Mouse (Mus musculus): Measurements from ENCODE around the gene H2-M2. TPM values are rescaled to one million over a fixed set of nuclear protein-coding genes. Genes with fewer than 3 reads are reported as not detected.
"Not testable (repeated sequence)": the region's sequence is repeated elsewhere in the genome, so short reads cannot be mapped to it uniquely, and the experiment has no call there.

The H2-M2 gene
- not detected in 2 replicates for polyA plus RNA-seq (2016; fragmentation: Nextera tagmentation; extraction: Ambion mirVana)

- Histone ChIP-seq H3K4me3 (no peak within 1 kb of the TSS), H3K9me3 (no peaks in the 10 kb centered on the region), H3K27me3 (no peaks in the 10 kb centered on the region), H3K9ac (no peak within 1 kb of the TSS), H3K27ac (no peak within 1 kb of the TSS), H3K36me3 (no peaks in the 10 kb centered on the region), H3K4me2 (replicated peaks) (no peak within 1 kb of the TSS), H3K4me1 (no peaks in the 10 kb centered on the region)
- WGBS, result 62% methylated on average over 2 of the region's 2 CpGs
- no peak for ATAC-seq (ENCODE audit: insufficient number of reproducible peaks, insufficient read depth, low FRiP score, low TSS enrichment)
Observed at GRCm38 (mm10) chr17:37483452-37483851, at the start of gene H2-M2. TSS of gene H2-M2 (minus strand) at chr17:37483552.

GRCm38 (mm10) chr17:37525427-37525826, 42.1 kb upstream of the H2-M2 start:
- H3K9ac ChIP-seq; H3K4me3 ChIP-seq; ATAC-seq (ENCODE audit: insufficient number of reproducible peaks, insufficient read depth, low FRiP score, low TSS enrichment); H3K9me3 ChIP-seq; H3K27me3 ChIP-seq; H3K4me2 ChIP-seq (replicated peaks); H3K4me1 ChIP-seq; H3K27ac ChIP-seq; H3K36me3 ChIP-seq: not testable (repeated sequence)
- 68% methylated on average over 1 of the region's 1 CpGs for WGBS

- H3K4me2 ChIP-seq (replicated peaks); H3K4me1 ChIP-seq; H3K4me3 ChIP-seq; H3K9ac ChIP-seq; ATAC-seq (ENCODE audit: insufficient number of reproducible peaks, insufficient read depth, low FRiP score, low TSS enrichment); H3K36me3 ChIP-seq; H3K9me3 ChIP-seq; H3K27ac ChIP-seq; H3K27me3 ChIP-seq: not testable (repeated sequence)
Observed at GRCm38 (mm10) chr17:37524612-37525011, 41.3 kb upstream of the H2-M2 start.

- H3K9me3 ChIP-seq, result no peaks in the 10 kb centered on the region
- no peak for ATAC-seq (ENCODE audit: insufficient number of reproducible peaks, insufficient read depth, low FRiP score, low TSS enrichment)
- no peaks in the 10 kb centered on the region for H3K4me1 ChIP-seq
- no peak within 1 kb of the TSS for H3K9ac ChIP-seq
- no peaks in the 10 kb centered on the region for H3K36me3 ChIP-seq
- H3K4me3 ChIP-seq, result no peak within 1 kb of the TSS
- WGBS, result 84% methylated on average over 4 of the region's 4 CpGs
- H3K27ac ChIP-seq, result no peak within 1 kb of the TSS
- no peaks in the 10 kb centered on the region for H3K27me3 ChIP-seq
- no peak within 1 kb of the TSS for H3K4me2 ChIP-seq (replicated peaks)
Observed at GRCm38 (mm10) chr17:37507730-37508129, 24.4 kb upstream of the H2-M2 start, which contains the start of gene Olfr111. TSS of gene Olfr111 (plus strand) at chr17:37508030.

GRCm38 (mm10) chr17:37491930-37492518, 8.7 kb upstream of the H2-M2 start, which contains the start of gene Olfr110:
TSS of gene Olfr110 (plus strand) at chr17:37492468.
- 67% methylated on average over 1 of the region's 1 CpGs for WGBS
- no peaks in the 10 kb centered on the region for H3K4me1 ChIP-seq
- no peak within 1 kb of the TSS for H3K4me3 ChIP-seq
- no peaks in the 10 kb centered on the region for H3K36me3 ChIP-seq
- no peak within 1 kb of the TSS for H3K9ac ChIP-seq
- no peaks in the 10 kb centered on the region for H3K27me3 ChIP-seq
- H3K4me2 ChIP-seq (replicated peaks), result no peak within 1 kb of the TSS
- H3K9me3 ChIP-seq, result no peaks in the 10 kb centered on the region
- H3K27ac ChIP-seq, result no peak within 1 kb of the TSS
- no peak for ATAC-seq (ENCODE audit: insufficient number of reproducible peaks, insufficient read depth, low FRiP score, low TSS enrichment)

GRCm38 (mm10) chr17:37458616-37459015, 24.7 kb downstream of the H2-M2 start, which contains the start of gene Olfr109:
TSS of gene Olfr109 (plus strand) at chr17:37458916.
- WGBS, result 91% methylated on average over 1 of the region's 1 CpGs
- H3K36me3 ChIP-seq, result no peaks in the 10 kb centered on the region
- no peaks in the 10 kb centered on the region for H3K4me1 ChIP-seq
- no peak within 1 kb of the TSS for H3K9ac ChIP-seq
- H3K4me2 ChIP-seq (replicated peaks), result no peak within 1 kb of the TSS
- H3K27ac ChIP-seq, result no peak within 1 kb of the TSS
- H3K27me3 ChIP-seq, result no peaks in the 10 kb centered on the region
- no peak for ATAC-seq (ENCODE audit: insufficient number of reproducible peaks, insufficient read depth, low FRiP score, low TSS enrichment)
- H3K4me3 ChIP-seq, result no peak within 1 kb of the TSS
- no peaks in the 10 kb centered on the region for H3K9me3 ChIP-seq

- 85% methylated on average over 1 of the region's 1 CpGs for WGBS
Observed at GRCm38 (mm10) chr17:37445180-37445579, 38.2 kb downstream of the H2-M2 start, which contains the start of gene Olfr108. TSS of gene Olfr108 (plus strand) at chr17:37445480.

More at GRCm38 (mm10) chr17:37445180-37445579, 38.2 kb downstream of the H2-M2 start, which contains the start of gene Olfr108:
- H3K4me1 ChIP-seq, result no peaks in the 10 kb centered on the region
- no peak for ATAC-seq (ENCODE audit: insufficient number of reproducible peaks, insufficient read depth, low FRiP score, low TSS enrichment)
- no peak within 1 kb of the TSS for H3K9ac ChIP-seq
- no peaks in the 10 kb centered on the region for H3K27me3 ChIP-seq
- H3K27ac ChIP-seq, result no peak within 1 kb of the TSS
- no peaks in the 10 kb centered on the region for H3K36me3 ChIP-seq
- H3K4me3 ChIP-seq, result no peak within 1 kb of the TSS
- H3K4me2 ChIP-seq (replicated peaks), result no peak within 1 kb of the TSS
- no peaks in the 10 kb centered on the region for H3K9me3 ChIP-seq

Other genes starting within 250 kb of the H2-M2 start
- gene Olfr97, start 246.2 kb downstream of the H2-M2 start, polyA plus RNA-seq (2016; fragmentation: Nextera tagmentation; extraction: Ambion mirVana), result not detected in 2 replicates
- not detected in 2 replicates for gene Olfr98, start 219.8 kb downstream of the H2-M2 start, polyA plus RNA-seq (2016; fragmentation: Nextera tagmentation; extraction: Ambion mirVana)
- 1.4 and 1.5 TPM in 2 replicates for gene H2-M3, start 213.3 kb downstream of the H2-M2 start, polyA plus RNA-seq (2016; fragmentation: Nextera tagmentation; extraction: Ambion mirVana)
- not detected in 2 replicates for gene Olfr99, start 200.1 kb downstream of the H2-M2 start, polyA plus RNA-seq (2016; fragmentation: Nextera tagmentation; extraction: Ambion mirVana)
- gene Olfr101, start 179.2 kb downstream of the H2-M2 start, polyA plus RNA-seq (2016; fragmentation: Nextera tagmentation; extraction: Ambion mirVana), result not detected in 2 replicates
- not detected in 2 replicates for gene Olfr102, start 166.5 kb downstream of the H2-M2 start, polyA plus RNA-seq (2016; fragmentation: Nextera tagmentation; extraction: Ambion mirVana)
- not detected in 2 replicates for gene Olfr103, start 143.9 kb downstream of the H2-M2 start, polyA plus RNA-seq (2016; fragmentation: Nextera tagmentation; extraction: Ambion mirVana)
- gene Olfr104-ps, start 124.0 kb downstream of the H2-M2 start, polyA plus RNA-seq (2016; fragmentation: Nextera tagmentation; extraction: Ambion mirVana), result not detected in 2 replicates
- not detected in 2 replicates for gene Olfr105-ps, start 104.5 kb downstream of the H2-M2 start, polyA plus RNA-seq (2016; fragmentation: Nextera tagmentation; extraction: Ambion mirVana)
- gene Olfr106-ps, start 93.2 kb downstream of the H2-M2 start, polyA plus RNA-seq (2016; fragmentation: Nextera tagmentation; extraction: Ambion mirVana), result not detected in 2 replicates
- not detected in 2 replicates for gene Olfr107, start 84.3 kb downstream of the H2-M2 start, polyA plus RNA-seq (2016; fragmentation: Nextera tagmentation; extraction: Ambion mirVana)
- not detected in 2 replicates for gene Olfr108, start 38.1 kb downstream of the H2-M2 start, polyA plus RNA-seq (2016; fragmentation: Nextera tagmentation; extraction: Ambion mirVana)
- not detected in 2 replicates for gene Olfr109, start 24.6 kb downstream of the H2-M2 start, polyA plus RNA-seq (2016; fragmentation: Nextera tagmentation; extraction: Ambion mirVana)
- not detected in 2 replicates for gene Olfr110, start 8.9 kb upstream of the H2-M2 start, polyA plus RNA-seq (2016; fragmentation: Nextera tagmentation; extraction: Ambion mirVana)
- gene Olfr111, start 24.5 kb upstream of the H2-M2 start, polyA plus RNA-seq (2016; fragmentation: Nextera tagmentation; extraction: Ambion mirVana), result not detected in 2 replicates
- not detected in 2 replicates for gene Olfr112, start 85.9 kb upstream of the H2-M2 start, polyA plus RNA-seq (2016; fragmentation: Nextera tagmentation; extraction: Ambion mirVana)
- not detected in 2 replicates for gene Olfr113, start 94.1 kb upstream of the H2-M2 start, polyA plus RNA-seq (2016; fragmentation: Nextera tagmentation; extraction: Ambion mirVana)
- not detected in 2 replicates for gene Olfr114, start 109.2 kb upstream of the H2-M2 start, polyA plus RNA-seq (2016; fragmentation: Nextera tagmentation; extraction: Ambion mirVana)
- gene Olfr115, start 143.6 kb upstream of the H2-M2 start, polyA plus RNA-seq (2016; fragmentation: Nextera tagmentation; extraction: Ambion mirVana), result not detected in 2 replicates
- not detected in 2 replicates for gene Olfr116, start 143.6 kb upstream of the H2-M2 start, polyA plus RNA-seq (2016; fragmentation: Nextera tagmentation; extraction: Ambion mirVana)
- gene Olfr117, start 180.2 kb upstream of the H2-M2 start, polyA plus RNA-seq (2016; fragmentation: Nextera tagmentation; extraction: Ambion mirVana), result not detected in 2 replicates
- gene Olfr118, start 183.4 kb upstream of the H2-M2 start, polyA plus RNA-seq (2016; fragmentation: Nextera tagmentation; extraction: Ambion mirVana), result not detected in 2 replicates
- gene Olfr119, start 213.0 kb upstream of the H2-M2 start, polyA plus RNA-seq (2016; fragmentation: Nextera tagmentation; extraction: Ambion mirVana), result not detected in 2 replicates
- gene Olfr120, start 238.3 kb upstream of the H2-M2 start, polyA plus RNA-seq (2016; fragmentation: Nextera tagmentation; extraction: Ambion mirVana), result not detected in 2 replicates